Mouse (Mus musculus): ENCODE data around the gene Cfap126.

GRCm38 (mm10) chr1:171135600-171135999 is 21.9 kb downstream of the Cfap126 start:
- TF ChIP-seq EP300 (IDR thresholded peaks at IDR 0.05; ENCODE audit: insufficient read depth, low read depth, low read length) (no peak), CTCF (IDR thresholded peaks at IDR 0.05) (no peak)
